Mouse (Mus musculus) intestine, postnatal 0 days (tissue): ENCODE measurements around the gene Myo9b. TPM values are rescaled to one million over a fixed set of nuclear protein-coding genes. Genes with fewer than 3 reads are reported as not detected.

Experiments
- ATAC-seq: fragments of 200-750 bp; cut with Nextera tagmentation; 2 replicates; pipeline ENCODE4 v1.8.0; 2017; ENCODE audit warnings: mild to moderate bottlenecking, moderate TSS enrichment, moderate library complexity
- H3K27ac ChIP-seq: fragments of 300-500 bp; sonication (generic); 2 replicates; pipeline ENCODE4 v1.5.1; 2014; ENCODE audit warnings: mild to moderate bottlenecking, low read depth, low read length, moderate library complexity
- H3K27me3 ChIP-seq: fragments of 300-500 bp; sonication (generic); replicated peaks from 2 replicates; pipeline ENCODE4 v1.6.1; 2014; ENCODE audit warnings: low read length, mixed read lengths; ENCODE audit not compliant: control insufficient read depth, insufficient read depth
- H3K36me3 ChIP-seq: fragments of 300-500 bp; sonication (generic); 2 replicates; pipeline ENCODE4 v1.6.1; 2014; ENCODE audit warnings: mild to moderate bottlenecking, moderate library complexity; ENCODE audit not compliant: control insufficient read depth, insufficient read depth
- H3K4me1 ChIP-seq: fragments of 300-500 bp; sonication (generic); replicated peaks from 2 replicates; pipeline ENCODE4 v1.6.1; 2014; ENCODE audit warnings: antibody characterized with exemption, low read length, mixed read lengths; ENCODE audit not compliant: control insufficient read depth, insufficient read depth
- H3K4me2 ChIP-seq: fragments of 300-500 bp; sonication (generic); replicated peaks from 2 replicates; pipeline ENCODE4 v1.6.1; 2014; ENCODE audit warnings: low read depth, mild to moderate bottlenecking, moderate library complexity
- H3K4me3 ChIP-seq: fragments of 300-500 bp; sonication (generic); 2 replicates; pipeline ENCODE4 v1.5.1; 2014; ENCODE audit warnings: low read depth, low read length
- H3K9ac ChIP-seq: fragments of 300-500 bp; sonication (generic); 2 replicates; pipeline ENCODE4 v1.6.1; 2014; ENCODE audit warnings: mild to moderate bottlenecking, low read depth, low read length
- H3K9me3 ChIP-seq: fragments of 300-500 bp; sonication (generic); 2 replicates; pipeline ENCODE4 v1.6.1; 2016; ENCODE audit warnings: mixed run types; ENCODE audit not compliant: control insufficient read depth
- CTCF ChIP-seq: sonication (generic); IDR thresholded peaks from 2 replicates; pipeline ENCODE4 v1.5.1; 2016; ENCODE audit warnings: low read depth, mild to moderate bottlenecking, control low read depth, antibody characterized with exemption, moderate library complexity
- WGBS: fragments of 180-500 bp; shearing (Covaris S2); extraction: QIAGEN DNeasy Blood & Tissue Kit; methylation state at CpG from one replicate; pipeline ENCODE4 v1.1.7; 2014; 5-methylcytosine and 5-hydroxymethylcytosine counted together
- polyA plus RNA-seq: library from polyadenylated mRNA; unstranded; fragments of >200 nt; fragmentation: Nextera tagmentation; extraction: Ambion mirVana; gene quantifications from 2 replicates; pipeline ENCODE4 v1.2.1, GENCODE M21; 2015

The Myo9b gene
- polyA plus RNA-seq, 1 experiment from 2014 or later = 6.5 TPM

DNA sequence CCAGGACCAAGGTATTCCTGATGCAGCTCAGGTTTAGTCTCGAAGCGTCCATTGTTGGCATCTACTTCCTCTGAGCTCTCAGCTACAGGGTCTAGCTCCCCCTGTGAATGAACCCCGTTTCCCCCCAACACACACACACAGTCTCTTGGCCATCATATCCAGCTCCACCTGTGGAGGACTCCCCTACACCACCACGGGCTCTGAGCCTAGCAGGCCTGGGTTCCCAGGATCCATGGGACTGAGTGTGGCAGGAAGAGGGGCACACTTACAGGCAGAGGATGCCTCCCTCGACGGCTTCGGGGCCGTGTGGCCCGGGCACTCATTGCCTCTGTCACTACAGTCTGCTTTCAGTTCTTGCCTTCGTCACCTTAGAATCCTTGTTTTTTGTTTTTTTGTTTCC lies 122.6 kb downstream of the Myo9b start:
- no peak for ATAC-seq
- no peak overlapping the region for H3K9ac ChIP-seq
- H3K36me3 ChIP-seq = peaks cover 17% of the 10 kb centered on the region
- H3K27ac ChIP-seq = no peak overlapping the region
- no peaks in the 10 kb centered on the region for H3K27me3 ChIP-seq
- WGBS = 84% methylated on average over 10 of the region's 10 CpGs
- H3K4me1 ChIP-seq = 0 out of 2 replicates have a peak, but pooled peaks cover 5% of the 10 kb centered on the region
- no peaks in the 10 kb centered on the region for H3K9me3 ChIP-seq
- no peak overlapping the region; the same call in 1 of the 2 replicates for H3K4me3 ChIP-seq
- H3K4me2 ChIP-seq = 0 out of 2 replicates have a peak overlapping the region, but pooled peaks have one; percentile 21
- TF ChIP-seq CTCF = no peak

DNA sequence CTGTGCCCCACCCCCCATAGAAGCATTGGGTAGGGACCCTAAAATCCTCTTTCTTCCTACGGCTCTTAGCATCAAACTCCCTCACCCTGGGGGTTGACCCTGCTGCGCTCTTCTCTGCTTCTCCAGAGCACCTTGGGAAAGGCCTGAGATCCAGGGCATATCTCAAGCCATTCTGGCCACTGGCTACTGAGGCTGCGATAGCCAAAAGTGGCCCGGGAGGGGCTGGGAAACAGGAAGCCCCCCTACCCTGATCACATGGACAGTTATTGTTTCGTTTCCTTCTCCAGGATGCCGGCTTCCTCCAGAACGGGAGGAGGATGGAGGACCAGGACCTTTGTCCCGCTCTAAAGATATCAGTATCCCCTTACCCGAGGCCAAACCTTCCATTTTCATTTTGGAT lies 123.1 kb downstream of the Myo9b start, which contains the start of gene Ushbp1:
Gene Ushbp1 (minus strand): TSS at position 174 of the 400 bp plus-strand sequence.
- no peak for ATAC-seq
- Histone ChIP-seq H3K9ac (peak within 1 kb of the TSS; percentile 56; the same call in 1 of the 2 replicates), H3K27me3 (no peaks in the 10 kb centered on the region), H3K4me3 (peak within 1 kb of the TSS; percentile 63), H3K36me3 (peaks cover 17% of the 10 kb centered on the region), H3K9me3 (no peaks in the 10 kb centered on the region), H3K4me1 (0 out of 2 replicates have a peak, but pooled peaks cover 5% of the 10 kb centered on the region), H3K27ac (peak within 1 kb of the TSS; percentile 37; the same call in 1 of the 2 replicates), H3K4me2 (peak within 1 kb of the TSS; percentile 73)
- TF ChIP-seq CTCF = no peak
- WGBS = 75% methylated on average over 9 of the region's 9 CpGs

DNA sequence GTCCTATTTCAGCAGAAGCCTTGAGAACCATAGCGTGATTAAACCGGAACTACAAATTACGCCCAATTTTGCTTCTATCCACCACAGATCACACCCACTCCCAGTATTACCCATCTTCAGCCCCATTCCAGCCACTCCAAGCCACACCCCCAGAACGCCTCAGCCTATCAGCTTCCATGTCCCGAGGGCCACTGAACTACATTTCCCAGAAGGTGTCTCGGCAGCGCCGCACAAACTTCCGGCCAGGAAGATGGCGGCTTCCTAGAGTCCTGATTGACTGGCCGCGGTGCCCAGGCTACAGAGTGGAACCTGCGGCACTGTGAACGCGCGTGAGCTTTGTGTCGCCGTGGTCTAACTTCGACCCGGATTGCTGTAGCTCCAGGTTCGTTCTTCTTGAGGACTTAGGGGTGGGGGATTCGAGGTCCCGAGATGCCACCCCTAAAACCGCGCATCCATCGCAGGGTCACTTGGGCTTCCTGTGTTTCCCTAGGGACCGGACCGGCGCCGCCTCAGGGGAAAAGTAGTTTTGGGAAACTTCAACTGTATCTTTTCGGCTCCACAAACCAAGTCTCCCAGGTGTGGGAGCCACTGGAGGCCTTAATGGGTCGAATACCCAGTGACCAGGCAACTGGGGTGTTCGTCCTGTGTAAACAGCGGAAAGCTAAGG lies 124.3 kb downstream of the Myo9b start, which contains the start of gene Babam1:
Gene Babam1 (plus strand): TSS at position 223 of the 667 bp plus-strand sequence.
- H3K9me3 ChIP-seq = no peaks in the 10 kb centered on the region

DNA sequence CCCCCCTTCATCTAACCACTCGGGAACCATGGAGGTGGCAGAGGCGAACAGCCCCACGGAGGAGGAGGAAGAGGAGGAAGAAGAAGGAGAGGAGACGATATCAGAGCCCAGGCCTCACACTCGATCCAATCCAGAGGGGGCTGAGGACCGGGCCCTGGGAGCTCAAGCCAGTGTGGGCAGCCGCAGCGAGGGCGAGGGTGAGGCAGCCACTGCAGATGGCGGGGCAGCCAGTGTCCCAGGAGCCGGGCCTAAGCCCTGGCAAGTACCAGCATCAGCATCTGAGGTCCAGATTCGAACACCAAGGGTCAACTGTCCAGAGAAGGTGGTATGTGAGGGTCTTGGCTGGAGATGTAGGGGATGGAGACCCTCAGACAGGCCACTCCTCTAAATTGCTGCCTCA lies 125.2 kb downstream of the Myo9b start:
- WGBS = 80% methylated on average over 12 of the region's 12 CpGs
- H3K27me3 ChIP-seq = no peaks in the 10 kb centered on the region
- H3K36me3 ChIP-seq = peaks cover 17% of the 10 kb centered on the region
- no peaks in the 10 kb centered on the region for H3K9me3 ChIP-seq
- H3K27ac ChIP-seq = no peak overlapping the region
- no peak for ATAC-seq
- H3K4me3 ChIP-seq = peak overlapping the region; percentile 63; the same call in 1 of the 2 replicates
- H3K9ac ChIP-seq = no peak overlapping the region
- TF ChIP-seq CTCF = no peak
- H3K4me1 ChIP-seq = 0 out of 2 replicates have a peak, but pooled peaks cover 5% of the 10 kb centered on the region
- H3K4me2 ChIP-seq = peak overlapping the region; percentile 73

More for the DNA sequence above, 124.3 kb downstream of the Myo9b start, which contains the start of gene Babam1:
- peak within 1 kb of the TSS; percentile 63 for H3K4me3 ChIP-seq
- WGBS = under 1% methylated on average over 34 of the region's 34 CpGs
- H3K4me2 ChIP-seq = peak within 1 kb of the TSS; percentile 73
- H3K36me3 ChIP-seq = peaks cover 17% of the 10 kb centered on the region
- peak; percentile 85 for ATAC-seq
- H3K27ac ChIP-seq = peak within 1 kb of the TSS; percentile 37; the same call in 1 of the 2 replicates
- H3K9ac ChIP-seq = peak within 1 kb of the TSS; percentile 56
- 0 out of 2 replicates have a peak, but pooled peaks cover 5% of the 10 kb centered on the region for H3K4me1 ChIP-seq
- TF ChIP-seq CTCF = no peak
- no peaks in the 10 kb centered on the region for H3K27me3 ChIP-seq

DNA sequence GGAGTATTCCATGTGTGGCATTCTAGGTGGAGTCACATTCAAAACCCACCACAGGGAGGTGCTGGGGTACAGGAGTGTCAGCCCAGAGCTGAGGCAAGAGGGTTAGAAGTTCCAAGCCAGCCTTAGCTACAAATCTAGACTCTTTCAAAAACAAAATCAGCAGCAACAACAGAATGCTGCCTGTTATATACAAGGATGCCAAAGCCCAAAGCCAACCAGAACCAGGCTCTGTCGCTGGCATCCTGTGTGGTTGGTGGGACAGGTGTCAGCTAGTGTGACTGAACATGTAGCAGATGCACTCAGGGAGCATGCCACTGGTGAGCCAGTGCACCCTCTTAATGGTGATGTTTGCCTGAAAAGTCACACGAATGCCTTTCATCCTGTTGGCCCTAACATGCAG lies 128.3 kb downstream of the Myo9b start:
- no peak for TF ChIP-seq CTCF
- Histone ChIP-seq H3K9me3 (no peaks in the 10 kb centered on the region), H3K4me3 (no peak overlapping the region), H3K4me1 (0 out of 2 replicates have a peak, but pooled peaks cover 8% of the 10 kb centered on the region), H3K27ac (no peak overlapping the region), H3K9ac (no peak overlapping the region), H3K27me3 (no peaks in the 10 kb centered on the region), H3K36me3 (peaks cover 17% of the 10 kb centered on the region), H3K4me2 (no peak overlapping the region)
- ATAC-seq = no peak
- 98% methylated on average over 2 of the region's 2 CpGs for WGBS

DNA sequence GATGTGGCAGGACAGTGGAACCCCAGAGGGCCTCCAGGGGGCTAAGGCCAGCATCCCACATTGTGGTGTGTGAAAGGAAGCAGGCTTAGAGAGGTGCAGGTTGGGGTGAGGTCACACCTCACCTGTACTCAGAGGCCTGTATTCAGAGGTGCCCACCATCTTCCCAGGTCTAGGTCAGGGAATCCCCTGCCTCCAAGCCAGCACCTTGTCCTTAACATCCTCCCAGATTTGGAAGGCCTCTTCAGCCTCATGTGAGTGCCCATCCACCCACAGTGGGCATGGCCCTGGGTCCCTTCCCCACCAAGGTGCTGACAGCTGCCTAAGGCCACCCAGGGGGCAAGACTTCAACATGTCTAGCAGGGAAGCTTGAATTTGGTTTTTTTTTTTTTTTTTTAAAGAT lies 128.9 kb downstream of the Myo9b start:
- Histone ChIP-seq H3K4me1 (0 out of 2 replicates have a peak, but pooled peaks cover 8% of the 10 kb centered on the region), H3K27me3 (no peaks in the 10 kb centered on the region), H3K4me3 (no peak overlapping the region), H3K36me3 (peaks cover 17% of the 10 kb centered on the region), H3K9me3 (no peaks in the 10 kb centered on the region), H3K27ac (no peak overlapping the region), H3K4me2 (no peak overlapping the region), H3K9ac (no peak overlapping the region)
- no peak for ATAC-seq
- TF ChIP-seq CTCF = no peak
